In the genomic region with DNA sequence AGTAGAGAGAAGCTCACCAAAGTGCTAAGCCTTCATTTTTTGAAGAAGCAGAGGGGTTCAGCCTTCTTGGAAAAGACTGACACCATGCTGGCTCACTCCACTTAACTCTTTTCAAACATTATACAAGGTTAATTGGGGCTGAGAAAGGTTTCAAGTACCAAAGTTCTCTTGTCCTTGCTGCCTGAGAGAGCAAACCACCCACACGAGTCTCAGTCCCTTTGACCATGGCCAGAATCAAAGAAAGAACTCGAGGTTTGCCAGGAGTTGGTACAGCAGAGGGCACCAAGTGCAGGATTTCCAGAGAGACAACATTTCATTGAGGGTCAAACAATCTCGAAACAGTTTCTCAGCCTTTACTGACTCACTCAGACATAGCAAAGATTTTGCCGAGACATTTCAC, we compare ENCODE assay signal across 23 mouse cellular contexts. TPM values are rescaled to one million over a fixed set of nuclear protein-coding genes. Genes with fewer than 3 reads are reported as not detected.
"Had no signal": no experiment of that assay in that cellular context is flagged by ENCODE, and none has a peak within 500 bp of the region (broad histone marks: within the 10 kb centered on the region; RNA-seq: fewer than 3 reads in every experiment).

No protein-coding gene starts in this region.

- H3K9me3 ChIP-seq: heart, embryonic 13.5 days; heart, embryonic 15.5 days; hindbrain, embryonic 13.5 days; hindbrain, embryonic 15.5 days; limb, embryonic 13.5 days; limb, embryonic 15.5 days; liver, embryonic 12.5 days had no signal

- H3K27me3 ChIP-seq: heart, embryonic 13.5 days; heart, embryonic 15.5 days; hindbrain, embryonic 13.5 days; hindbrain, embryonic 15.5 days; limb, embryonic 13.5 days; limb, embryonic 15.5 days; liver, embryonic 12.5 days had no signal

- H3K36me3 ChIP-seq: limb, embryonic 15.5 days had no signal

- DNase-seq: forebrain, postnatal 0 days; gastrocnemius, postnatal 14 days; gastrocnemius, postnatal 36 days; heart, adult 11 months; heart, adult 2 months; heart, postnatal 14 days; heart, postnatal 36 days; layer of hippocampus, adult 9-11 months; layer of hippocampus, postnatal 36 days; left cerebral cortex, postnatal 4 days; lung, adult 18-20 months had no signal

- H3K4me2 ChIP-seq: heart, embryonic 11.5 days; heart, embryonic 13.5 days; heart, embryonic 15.5 days; hindbrain, embryonic 13.5 days; hindbrain, embryonic 15.5 days; limb, embryonic 13.5 days; limb, embryonic 15.5 days; liver, embryonic 12.5 days had no signal

- H3K4me3 ChIP-seq: heart, adult 2 months; heart, embryonic 13.5 days; heart, embryonic 15.5 days; hindbrain, embryonic 13.5 days; hindbrain, embryonic 15.5 days; limb, embryonic 13.5 days; limb, embryonic 15.5 days; liver, embryonic 12.5 days had no signal

- H3K9ac ChIP-seq: forebrain, postnatal 0 days; heart, embryonic 13.5 days; heart, embryonic 15.5 days; hindbrain, embryonic 13.5 days; hindbrain, embryonic 15.5 days; limb, embryonic 13.5 days; limb, embryonic 15.5 days; liver, embryonic 12.5 days; liver, embryonic 14.5 days had no signal

- ATAC-seq: forebrain, postnatal 0 days; hindbrain, postnatal 0 days; intestine, embryonic 16.5 days; liver, embryonic 12.5 days had no signal

- H3K27ac ChIP-seq: heart, adult 2 months; heart, embryonic 13.5 days; heart, embryonic 15.5 days; hindbrain, embryonic 13.5 days; hindbrain, embryonic 15.5 days; hindbrain, postnatal 0 days; limb, embryonic 13.5 days; limb, embryonic 15.5 days; liver, embryonic 12.5 days; liver, embryonic 14.5 days had no signal

- H3K4me1 ChIP-seq: heart, embryonic 13.5 days; heart, embryonic 15.5 days; hindbrain, embryonic 13.5 days; hindbrain, embryonic 15.5 days; limb, embryonic 13.5 days; limb, embryonic 15.5 days; liver, embryonic 12.5 days had no signal

RNA-seq across cellular contexts. Expression of a gene that starts 10.0 kb away (rescaled TPM):
- polyA plus RNA-seq: liver, adult 2 months had no signal

RNA-seq across cellular contexts. Expression of a gene that starts 42.0 kb away (rescaled TPM):
- polyA plus RNA-seq: liver, adult 2 months had no signal
